Mouse (Mus musculus) G1E (cell line): ENCODE data around the gene Rhou.

Source experiments
- CTCF ChIP-seq: IDR thresholded peaks from 2 replicates; pipeline ENCODE4 v1.5.1; 2012; ENCODE audit warnings: low read depth, low read length, inconsistent platforms, mixed read lengths
- GATA1 ChIP-seq: IDR thresholded peaks from 2 replicates; pipeline ENCODE4 v1.6.1; 2012; ENCODE audit warnings: borderline replicate concordance, low read length, inconsistent platforms, mixed read lengths
- TAL1 ChIP-seq: conservative IDR thresholded peaks from 2 replicates; pipeline ENCODE4 v1.6.1; 2012; ENCODE audit warnings: low read depth, low read length, inconsistent platforms, mixed read lengths

- TF ChIP-seq CTCF (no peak), GATA1 (no peak), TAL1 (no peak)
Observed at GRCm38 (mm10) chr8:123633801-123634200, 19.9 kb upstream of the Rhou start.
